Mouse (Mus musculus): Measurements from ENCODE around the gene Irak1bp1.

- TF ChIP-seq CTCF (IDR thresholded peaks at IDR 0.05; ENCODE audit: borderline replicate concordance, extremely low read depth, insufficient read depth, insufficient read length) (no peak), POLR2A (IDR thresholded peaks at IDR 0.05; ENCODE audit: borderline replicate concordance, extremely low read depth, insufficient read depth, insufficient read length, poor library complexity, severe bottlenecking) (no peak)
Observed at GRCm38 (mm10) chr9:82884177-82884576, 54.8 kb downstream of the Irak1bp1 start.
